Mouse (Mus musculus) embryonic fibroblast, embryonic 13.5 days (primary cell): ENCODE results near the gene Gpr146.

ENCODE experiments used
- CTCF ChIP-seq: IDR thresholded peaks from 2 replicates; pipeline ENCODE4 v1.5.1; 2011; ENCODE audit warnings: mild to moderate bottlenecking, control low read depth, low read length, moderate library complexity, borderline replicate concordance; ENCODE audit not compliant: insufficient read depth
- POLR2A ChIP-seq: IDR thresholded peaks from 2 replicates; pipeline ENCODE4 v1.6.1; 2011; ENCODE audit warnings: low read depth, mild to moderate bottlenecking, control low read depth, low read length, moderate library complexity

GRCm38 (mm10) chr5:139387329-139388194, 10.1 kb downstream of the Gpr146 start:
- TF ChIP-seq CTCF: no peak
- no peak for TF ChIP-seq POLR2A
